Mouse (Mus musculus): ENCODE data around the gene Lingo1. TPM values are rescaled to one million over a fixed set of nuclear protein-coding genes. Genes with fewer than 3 reads are reported as not detected.

Lingo1 gene
- polyA plus RNA-seq, 1 experiment from 2014 or later, result 3.3 TPM

DNA sequence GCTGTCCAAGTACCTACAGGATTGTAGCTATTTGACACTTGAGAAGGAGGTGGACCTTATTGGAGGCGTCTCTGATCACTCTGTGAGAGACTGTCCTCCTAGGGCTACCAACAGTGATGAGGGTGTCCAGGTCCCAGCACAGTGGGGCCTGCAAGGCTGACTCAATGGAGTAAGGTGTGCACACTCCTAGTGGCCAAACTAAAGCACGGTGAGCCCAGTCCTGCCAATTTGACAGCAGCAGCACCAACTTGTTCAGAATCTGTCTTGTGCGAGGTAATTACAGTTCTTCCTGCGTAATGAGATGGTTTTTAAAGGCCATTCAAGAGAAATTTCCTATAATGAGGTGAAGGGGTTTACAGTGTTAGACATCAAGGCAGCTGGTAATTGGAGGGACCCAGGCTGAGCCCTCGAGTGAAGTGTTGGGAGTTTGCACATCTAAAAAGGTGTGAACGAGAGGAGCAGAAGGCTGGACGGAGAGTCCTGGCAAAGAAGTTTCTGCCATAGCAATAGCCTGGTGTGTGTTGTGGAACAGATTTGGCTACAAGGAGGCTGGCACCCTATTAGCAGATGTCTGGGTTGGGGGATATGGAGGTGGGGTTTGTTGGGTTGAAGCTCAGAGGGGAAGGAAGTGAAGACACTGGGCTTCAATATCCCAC lies 97.4 kb downstream of the Lingo1 start:
- WGBS, result 70% methylated on average over 7 of the region's 7 CpGs

DNA sequence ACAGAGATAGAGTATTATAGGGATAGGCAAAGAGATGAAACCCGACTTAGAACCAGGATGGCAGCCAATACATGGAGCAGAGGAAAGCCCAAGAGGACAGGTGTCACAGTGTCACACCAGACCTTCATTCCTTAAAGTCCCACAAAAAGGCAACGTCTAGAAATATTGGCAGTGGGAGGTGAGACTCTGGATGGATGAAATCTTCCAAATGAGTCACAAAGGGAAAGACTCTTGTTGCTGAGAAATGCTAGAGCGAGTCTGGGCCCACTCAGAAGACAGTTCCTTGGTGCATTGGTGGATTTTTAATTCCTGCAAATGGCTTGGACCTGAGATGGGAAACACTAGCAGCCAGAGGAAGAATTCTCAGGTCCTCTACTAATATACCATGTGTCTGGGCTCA lies 102.2 kb downstream of the Lingo1 start:
- Histone ChIP-seq H3K9me3 (ENCODE audit: control insufficient read depth, low read length) (no peaks in the 10 kb centered on the region), H3K4me2 (ENCODE audit: low read depth, low read length) (no peak overlapping the region), H3K27me3 (ENCODE audit: control insufficient read depth, insufficient read depth, low read depth, low read length) (no peaks in the 10 kb centered on the region), H3K9ac (ENCODE audit: low read length) (no peak overlapping the region), H3K4me3 (ENCODE audit: low read length) (no peak overlapping the region), H3K27ac (ENCODE audit: low read length) (no peak overlapping the region), H3K36me3 (ENCODE audit: control insufficient read depth, insufficient read depth, low read length) (no peaks in the 10 kb centered on the region), H3K4me1 (replicated peaks; ENCODE audit: control insufficient read depth, insufficient read depth, low read length) (no peaks in the 10 kb centered on the region)
- WGBS, result 67% methylated on average over 3 of the region's 3 CpGs
- no peak for ATAC-seq (ENCODE audit: low read depth)

More for the DNA sequence above, 97.4 kb downstream of the Lingo1 start:
- no peak overlapping the region for H3K4me3 ChIP-seq (ENCODE audit: low read length)
- H3K36me3 ChIP-seq (ENCODE audit: control insufficient read depth, insufficient read depth, low read length), result no peaks in the 10 kb centered on the region
- no peak overlapping the region for H3K4me2 ChIP-seq (ENCODE audit: low read depth, low read length)
- H3K9ac ChIP-seq (ENCODE audit: low read length), result no peak overlapping the region
- H3K27ac ChIP-seq (ENCODE audit: low read length), result no peak overlapping the region
- no peaks in the 10 kb centered on the region for H3K27me3 ChIP-seq (ENCODE audit: control insufficient read depth, insufficient read depth, low read depth, low read length)
- no peaks in the 10 kb centered on the region for H3K9me3 ChIP-seq (ENCODE audit: control insufficient read depth, low read length)
- 0 out of 2 replicates have a peak, but pooled peaks cover 2% of the 10 kb centered on the region for H3K4me1 ChIP-seq (replicated peaks; ENCODE audit: control insufficient read depth, insufficient read depth, low read length)
- no peak for ATAC-seq (ENCODE audit: low read depth)

DNA sequence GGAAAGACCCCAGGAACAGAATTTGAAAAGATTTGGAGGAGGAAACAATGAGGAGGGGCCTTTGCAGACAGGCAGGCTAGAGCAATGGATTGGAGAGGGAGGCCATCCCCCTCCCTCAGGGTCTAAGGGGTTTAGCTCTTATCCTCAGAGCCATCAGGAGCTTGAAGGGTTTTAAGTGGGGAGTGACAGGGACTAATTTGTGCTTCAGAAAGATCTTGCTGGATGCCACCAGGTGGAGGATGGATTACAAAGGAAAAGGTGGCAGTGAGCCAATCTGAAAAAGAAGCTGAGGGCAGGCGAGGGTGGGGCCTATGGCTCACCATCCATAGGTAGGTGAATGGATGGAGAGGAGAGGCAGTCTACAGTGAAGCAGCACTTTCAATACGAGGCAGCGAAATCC lies 105.0 kb downstream of the Lingo1 start:
- H3K9ac ChIP-seq (ENCODE audit: low read length), result no peak overlapping the region
- peaks cover 12% of the 10 kb centered on the region for H3K4me1 ChIP-seq (replicated peaks; ENCODE audit: control insufficient read depth, insufficient read depth, low read length)
- no peak overlapping the region for H3K27ac ChIP-seq (ENCODE audit: low read length)
- 65% methylated on average over 3 of the region's 3 CpGs for WGBS
- no peaks in the 10 kb centered on the region for H3K9me3 ChIP-seq (ENCODE audit: control insufficient read depth, low read length)
- H3K4me3 ChIP-seq (ENCODE audit: low read length), result no peak overlapping the region
- no peak for ATAC-seq (ENCODE audit: low read depth)
- no peak overlapping the region for H3K4me2 ChIP-seq (ENCODE audit: low read depth, low read length)
- H3K36me3 ChIP-seq (ENCODE audit: control insufficient read depth, insufficient read depth, low read length), result no peaks in the 10 kb centered on the region
- H3K27me3 ChIP-seq (ENCODE audit: control insufficient read depth, insufficient read depth, low read depth, low read length), result no peaks in the 10 kb centered on the region

DNA sequence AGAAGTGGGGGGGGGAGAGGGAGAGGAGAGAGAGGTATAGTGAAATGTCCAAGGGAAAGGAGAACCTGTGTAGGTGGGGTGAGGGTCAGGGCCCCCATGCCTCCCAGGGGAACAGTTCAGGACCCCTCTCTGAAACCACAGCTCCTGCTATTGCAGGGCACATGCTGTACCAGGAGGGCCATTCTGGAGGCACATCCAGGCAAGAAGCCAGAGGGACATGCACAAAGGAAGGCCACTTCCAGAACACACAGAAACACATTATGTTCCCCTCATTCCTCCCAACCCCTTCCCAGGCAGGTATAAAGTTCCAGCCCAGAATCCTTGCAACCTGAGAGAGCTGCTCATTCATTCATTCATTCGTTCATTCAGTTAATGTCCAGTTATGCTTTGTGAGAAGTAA lies 105.6 kb downstream of the Lingo1 start:
- Histone ChIP-seq H3K9ac (ENCODE audit: low read length) (no peak overlapping the region), H3K4me1 (replicated peaks; ENCODE audit: control insufficient read depth, insufficient read depth, low read length) (peaks cover 12% of the 10 kb centered on the region), H3K27ac (ENCODE audit: low read length) (no peak overlapping the region), H3K36me3 (ENCODE audit: control insufficient read depth, insufficient read depth, low read length) (no peaks in the 10 kb centered on the region), H3K27me3 (ENCODE audit: control insufficient read depth, insufficient read depth, low read depth, low read length) (no peaks in the 10 kb centered on the region), H3K4me2 (ENCODE audit: low read depth, low read length) (no peak overlapping the region), H3K9me3 (ENCODE audit: control insufficient read depth, low read length) (no peaks in the 10 kb centered on the region), H3K4me3 (ENCODE audit: low read length) (no peak overlapping the region)
- no peak for ATAC-seq (ENCODE audit: low read depth)
- 53% methylated on average over 1 of the region's 1 CpGs for WGBS

DNA sequence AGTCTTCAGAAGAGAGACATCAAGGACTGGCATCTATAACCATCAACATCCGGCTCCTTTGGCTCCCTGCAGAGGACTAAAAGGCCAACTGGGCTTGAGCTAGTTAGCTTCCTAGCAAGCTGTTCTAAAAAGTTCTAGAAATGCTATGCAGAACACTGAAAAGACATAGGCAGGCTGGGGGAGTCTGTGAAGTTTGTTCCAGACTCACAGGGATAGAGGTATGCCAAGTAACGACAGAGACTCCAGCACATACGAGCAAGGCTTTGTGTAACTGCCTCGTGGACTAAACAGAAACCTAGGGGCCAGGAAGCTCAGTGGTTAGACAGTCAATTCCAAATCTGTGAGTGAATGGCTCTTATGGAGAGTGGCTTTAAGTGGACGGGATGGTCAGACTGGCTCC lies 108.8 kb downstream of the Lingo1 start:
- no peaks in the 10 kb centered on the region for H3K36me3 ChIP-seq (ENCODE audit: control insufficient read depth, insufficient read depth, low read length)
- ATAC-seq (ENCODE audit: low read depth), result no peak
- H3K27ac ChIP-seq (ENCODE audit: low read length), result 0 out of 2 replicates have a peak overlapping the region, but pooled peaks have one; percentile 5
- no peak overlapping the region for H3K9ac ChIP-seq (ENCODE audit: low read length)
- H3K27me3 ChIP-seq (ENCODE audit: control insufficient read depth, insufficient read depth, low read depth, low read length), result no peaks in the 10 kb centered on the region
- H3K4me1 ChIP-seq (replicated peaks; ENCODE audit: control insufficient read depth, insufficient read depth, low read length), result peaks cover 12% of the 10 kb centered on the region
- WGBS, result 64% methylated on average over 5 of the region's 5 CpGs
- no peak overlapping the region for H3K4me3 ChIP-seq (ENCODE audit: low read length)
- H3K9me3 ChIP-seq (ENCODE audit: control insufficient read depth, low read length), result no peaks in the 10 kb centered on the region
- H3K4me2 ChIP-seq (ENCODE audit: low read depth, low read length), result no peak overlapping the region

DNA sequence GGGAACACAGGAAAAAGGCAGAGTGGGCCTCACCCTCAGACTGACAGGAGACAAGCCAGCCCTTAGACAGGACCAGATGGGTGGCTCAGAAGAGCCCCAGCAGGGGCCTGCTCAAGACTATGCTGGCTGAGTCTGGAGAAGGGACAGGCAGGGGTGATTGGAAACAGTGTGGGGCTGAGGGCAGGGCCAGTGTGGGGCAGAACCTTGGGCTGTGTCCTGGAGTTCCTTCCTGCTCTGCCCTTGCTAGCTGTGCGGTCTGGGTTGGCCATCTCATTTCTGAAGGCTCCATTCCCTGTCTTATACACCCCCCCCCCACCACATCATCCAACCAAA lies 109.2 kb downstream of the Lingo1 start:
- H3K27ac ChIP-seq (ENCODE audit: low read length), result peak overlapping the region; percentile 48; the same call in 1 of the 2 replicates
- H3K27me3 ChIP-seq (ENCODE audit: control insufficient read depth, insufficient read depth, low read depth, low read length), result no peaks in the 10 kb centered on the region
- no peak overlapping the region for H3K9ac ChIP-seq (ENCODE audit: low read length)
- no peak overlapping the region for H3K4me3 ChIP-seq (ENCODE audit: low read length)
- WGBS, result 67% methylated on average over 1 of the region's 1 CpGs
- ATAC-seq (ENCODE audit: low read depth), result peak; percentile 50
- no peaks in the 10 kb centered on the region for H3K36me3 ChIP-seq (ENCODE audit: control insufficient read depth, insufficient read depth, low read length)
- H3K4me1 ChIP-seq (replicated peaks; ENCODE audit: control insufficient read depth, insufficient read depth, low read length), result peaks cover 12% of the 10 kb centered on the region
- no peak overlapping the region for H3K4me2 ChIP-seq (ENCODE audit: low read depth, low read length)
- no peaks in the 10 kb centered on the region for H3K9me3 ChIP-seq (ENCODE audit: control insufficient read depth, low read length)

DNA sequence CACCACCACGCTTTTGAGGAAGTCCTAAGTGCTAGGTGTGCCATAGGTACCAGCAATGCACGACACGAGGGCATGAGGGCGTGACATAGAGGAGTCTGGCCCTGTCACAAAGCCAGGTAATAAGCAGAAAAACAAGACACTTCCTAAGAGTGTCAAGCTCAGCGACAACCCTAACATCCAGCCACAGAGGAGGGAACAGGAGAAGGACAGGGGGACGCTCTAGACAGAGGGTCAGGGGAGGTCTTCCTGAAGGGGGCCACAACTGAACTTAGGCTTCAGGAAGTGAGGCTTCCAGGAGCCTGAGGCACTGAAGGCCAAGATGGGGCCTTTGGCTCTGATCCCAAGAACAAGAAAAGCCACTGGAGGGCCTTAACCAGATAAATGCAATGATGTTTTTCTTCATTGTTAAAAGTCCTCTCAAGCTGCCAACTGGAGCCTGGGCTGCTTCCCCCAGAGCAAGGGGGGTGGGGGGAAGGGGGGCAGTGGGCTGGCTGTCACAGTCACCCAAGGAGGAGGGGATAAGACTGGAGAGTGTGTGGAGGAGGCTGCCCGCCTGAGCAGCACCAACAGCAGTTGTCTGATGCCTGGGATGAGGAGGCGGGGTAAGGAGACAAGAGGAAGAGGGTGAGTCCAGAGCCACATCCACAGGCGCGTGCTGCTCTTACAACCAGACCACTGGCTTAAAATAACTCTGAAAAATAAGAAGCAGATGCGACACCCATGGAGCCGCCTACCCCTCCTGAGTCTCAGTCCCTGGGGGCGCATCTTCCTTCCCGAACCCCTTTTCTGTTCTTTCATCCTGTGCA lies 109.7 kb downstream of the Lingo1 start:
- peak; percentile 94 for ATAC-seq (ENCODE audit: low read depth)
- H3K27me3 ChIP-seq (ENCODE audit: control insufficient read depth, insufficient read depth, low read depth, low read length), result no peaks in the 10 kb centered on the region
- no peaks in the 10 kb centered on the region for H3K9me3 ChIP-seq (ENCODE audit: control insufficient read depth, low read length)
- 47% methylated on average over 14 of the region's 14 CpGs for WGBS
- no peak overlapping the region for H3K9ac ChIP-seq (ENCODE audit: low read length)
- no peak overlapping the region for H3K4me2 ChIP-seq (ENCODE audit: low read depth, low read length)
- H3K36me3 ChIP-seq (ENCODE audit: control insufficient read depth, insufficient read depth, low read length), result no peaks in the 10 kb centered on the region
- H3K4me3 ChIP-seq (ENCODE audit: low read length), result no peak overlapping the region
- H3K27ac ChIP-seq (ENCODE audit: low read length), result peak overlapping the region; percentile 48; the same call in 1 of the 2 replicates
- peaks cover 12% of the 10 kb centered on the region for H3K4me1 ChIP-seq (replicated peaks; ENCODE audit: control insufficient read depth, insufficient read depth, low read length)

DNA sequence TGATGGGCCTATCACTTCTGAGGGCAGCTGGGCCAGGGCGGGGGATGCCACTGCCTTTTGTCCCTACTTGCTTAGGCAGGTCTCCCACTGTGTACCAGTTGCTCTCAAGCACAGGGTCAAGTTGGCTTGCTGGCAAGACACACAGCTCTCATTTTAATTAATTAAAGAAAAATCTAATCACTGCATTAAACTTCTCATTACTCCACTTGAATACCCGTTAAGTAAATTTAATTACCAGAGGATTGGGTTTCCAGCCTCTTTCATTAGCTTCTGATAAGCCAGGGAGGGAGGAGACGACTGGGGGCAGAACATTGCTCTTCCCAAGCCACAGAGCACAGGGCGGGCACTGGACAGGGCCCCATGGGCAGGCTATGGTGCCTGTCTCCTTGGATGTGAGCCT lies 113.4 kb downstream of the Lingo1 start:
- WGBS, result 32% methylated on average over 4 of the region's 4 CpGs

DNA sequence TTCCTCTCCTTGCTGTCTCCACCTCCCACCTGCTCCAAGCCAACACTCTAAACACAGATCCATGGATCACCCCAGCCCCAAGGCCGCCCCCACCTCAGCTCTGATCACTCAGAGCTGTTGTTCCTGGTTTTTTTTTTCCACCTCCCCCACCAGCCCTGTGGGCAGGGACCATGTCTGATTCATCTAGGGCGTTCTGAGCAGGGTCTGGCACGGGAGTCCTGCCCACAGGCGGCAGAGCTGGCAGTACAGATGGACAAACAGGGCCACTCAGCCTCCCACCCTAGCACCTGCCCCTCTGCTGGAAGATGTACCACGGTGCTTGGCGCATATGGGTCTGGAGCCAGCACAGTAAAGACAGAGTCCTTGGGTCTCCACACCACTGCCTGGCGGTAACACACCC lies 114.3 kb downstream of the Lingo1 start:
- H3K4me1 ChIP-seq (replicated peaks; ENCODE audit: control insufficient read depth, insufficient read depth, low read length), result peaks cover 6% of the 10 kb centered on the region
- H3K27me3 ChIP-seq (ENCODE audit: control insufficient read depth, insufficient read depth, low read depth, low read length), result no peaks in the 10 kb centered on the region
- no peak for ATAC-seq (ENCODE audit: low read depth)
- H3K27ac ChIP-seq (ENCODE audit: low read length), result no peak overlapping the region
- no peak overlapping the region for H3K9ac ChIP-seq (ENCODE audit: low read length)
- no peaks in the 10 kb centered on the region for H3K36me3 ChIP-seq (ENCODE audit: control insufficient read depth, insufficient read depth, low read length)
- WGBS, result 79% methylated on average over 7 of the region's 7 CpGs
- H3K4me2 ChIP-seq (ENCODE audit: low read depth, low read length), result no peak overlapping the region
- no peaks in the 10 kb centered on the region for H3K9me3 ChIP-seq (ENCODE audit: control insufficient read depth, low read length)
- no peak overlapping the region for H3K4me3 ChIP-seq (ENCODE audit: low read length)

More for the DNA sequence above, 113.4 kb downstream of the Lingo1 start:
- ATAC-seq (ENCODE audit: low read depth), result no peak
- Histone ChIP-seq H3K4me1 (replicated peaks; ENCODE audit: control insufficient read depth, insufficient read depth, low read length) (peaks cover 12% of the 10 kb centered on the region), H3K9ac (ENCODE audit: low read length) (no peak overlapping the region), H3K27ac (ENCODE audit: low read length) (no peak overlapping the region), H3K9me3 (ENCODE audit: control insufficient read depth, low read length) (no peaks in the 10 kb centered on the region), H3K27me3 (ENCODE audit: control insufficient read depth, insufficient read depth, low read depth, low read length) (no peaks in the 10 kb centered on the region), H3K4me2 (ENCODE audit: low read depth, low read length) (no peak overlapping the region), H3K4me3 (ENCODE audit: low read length) (no peak overlapping the region), H3K36me3 (ENCODE audit: control insufficient read depth, insufficient read depth, low read length) (no peaks in the 10 kb centered on the region)

Data from lung, embryonic 16.5 days (tissue).